Mouse (Mus musculus) lung, adult 18-20 months (tissue): ENCODE measurements around the gene Syt14.

ENCODE experiments used
- DNase-seq, 2 experiments: peaks; one replicate each; pipeline ENCODE4 v3.0.0; 2022; ENCODE audit warnings: mixed read lengths in 2 of 2

The Syt14 gene

DNA sequence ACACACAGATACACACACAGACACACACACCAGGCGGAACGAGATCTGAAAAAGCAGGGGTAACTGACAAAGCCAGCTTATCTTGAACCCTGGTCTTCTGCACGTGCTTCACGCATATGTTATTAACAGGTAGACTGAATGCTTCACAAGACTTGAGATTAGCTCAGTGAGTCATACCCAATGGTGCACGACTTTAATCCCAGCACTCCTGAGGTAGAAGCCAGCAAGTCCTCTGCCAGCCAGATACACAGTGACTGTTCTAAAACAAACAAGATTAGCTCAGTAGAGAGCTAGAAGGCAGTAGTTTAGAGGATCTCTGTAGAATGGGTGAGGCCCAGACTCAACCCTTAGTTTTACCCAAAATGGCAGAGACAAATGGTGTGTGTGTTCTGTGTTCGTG lies 175.3 kb downstream of the Syt14 start:
- DNase-seq, result no peak

DNA sequence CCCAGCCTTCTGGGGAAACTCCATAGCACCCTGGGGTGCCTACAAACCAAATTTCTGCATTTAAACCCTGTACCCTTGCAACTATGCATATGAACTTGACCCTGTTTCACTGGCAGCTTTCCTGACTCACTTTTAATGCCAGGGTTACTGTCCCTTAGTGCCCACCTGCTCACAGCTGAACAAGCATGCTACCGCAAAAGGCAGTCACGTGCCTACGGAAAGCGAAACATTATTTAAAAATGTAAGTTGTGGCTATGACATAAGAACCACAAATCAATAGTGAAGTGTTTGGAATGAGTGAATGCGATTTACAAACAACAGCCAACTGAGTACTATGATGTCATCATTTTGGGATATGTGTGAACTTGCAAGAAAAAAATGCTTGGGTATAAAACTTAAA lies 178.0 kb downstream of the Syt14 start:
- DNase-seq, result no peak

GRCm38 (mm10) chr1:192856931-192857330 lies 178.6 kb downstream of the Syt14 start:
- no peak for DNase-seq

- no peak for DNase-seq
These were observed 179.2 kb downstream of the Syt14 start for GRCm38 (mm10) chr1:192856411-192856810.

- peak; percentile 19 to 49 for DNase-seq
These were observed 179.9 kb downstream of the Syt14 start, which contains the start of gene Sertad4 for GRCm38 (mm10) chr1:192855474-192856230. TSS of gene Sertad4 (minus strand) at chr1:192855756.

DNA sequence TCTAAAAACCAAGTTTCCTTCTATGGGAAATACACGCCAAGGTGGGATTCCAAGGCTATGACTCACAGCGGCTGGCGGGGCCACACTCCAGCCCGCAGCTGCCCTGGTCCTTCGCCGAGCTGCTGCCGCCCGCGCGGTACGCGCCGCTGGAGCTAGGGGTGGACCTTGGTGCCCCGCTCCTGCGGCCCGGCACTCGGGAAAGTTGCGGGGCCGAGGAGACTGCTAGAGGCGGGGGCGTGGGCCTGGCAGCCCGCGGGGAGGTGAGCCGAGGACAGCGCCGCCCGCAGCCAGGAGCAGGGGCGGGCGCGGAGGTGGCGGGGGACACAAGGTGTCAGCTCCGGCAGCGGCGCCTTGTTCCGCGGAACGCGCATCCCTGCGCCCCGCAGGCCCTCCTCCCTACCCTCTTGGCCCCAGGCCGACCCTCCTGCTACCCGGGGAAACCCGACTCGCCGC lies 180.7 kb downstream of the Syt14 start:
- peak; percentile 37 to 46 for DNase-seq

- no peak for DNase-seq
These were observed 181.4 kb downstream of the Syt14 start for GRCm38 (mm10) chr1:192853988-192854818.

DNA sequence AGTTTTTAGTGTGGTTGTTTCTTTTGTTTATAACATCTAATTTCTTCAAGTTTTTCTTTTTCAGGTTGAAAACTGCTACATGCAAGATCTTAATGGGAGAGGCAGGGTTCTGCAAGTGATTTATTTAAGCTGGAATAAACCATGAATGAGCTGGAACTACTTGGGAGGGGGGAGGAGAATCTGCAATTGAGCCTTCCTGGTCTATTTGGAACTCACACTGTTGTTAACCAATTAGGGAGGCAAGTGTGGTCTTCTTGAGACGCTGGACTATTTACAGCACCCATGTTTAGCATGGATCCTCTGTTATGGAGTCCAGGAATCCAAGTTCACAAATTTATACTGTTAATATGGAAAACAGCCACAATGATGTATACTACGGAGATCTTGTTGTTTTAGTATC lies 182.1 kb downstream of the Syt14 start:
- DNase-seq, result no peak

DNA sequence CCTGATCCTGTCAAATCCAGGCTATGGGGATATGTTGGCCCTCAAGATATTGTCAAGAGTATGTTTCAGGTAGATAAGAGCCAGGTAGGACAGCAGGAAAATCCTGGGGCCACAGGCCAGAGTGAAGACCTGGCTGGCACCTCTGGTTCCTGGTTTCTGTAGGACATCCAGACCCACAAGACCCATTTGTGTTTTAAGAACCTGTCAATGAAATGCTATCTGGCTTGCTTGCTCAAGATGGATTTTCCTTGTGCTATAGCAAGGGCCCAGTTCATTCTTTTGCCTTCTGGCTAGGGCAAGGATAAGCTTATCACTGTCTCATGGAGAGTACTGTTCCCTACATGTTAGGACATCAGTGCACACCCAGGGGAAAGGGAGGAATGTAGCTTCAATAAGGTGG lies 183.5 kb downstream of the Syt14 start:
- DNase-seq, result no peak

- DNase-seq, result peak in 1 of 2 experiments; percentile 38
These were observed 183.9 kb downstream of the Syt14 start for GRCm38 (mm10) chr1:192851640-192852039.

DNA sequence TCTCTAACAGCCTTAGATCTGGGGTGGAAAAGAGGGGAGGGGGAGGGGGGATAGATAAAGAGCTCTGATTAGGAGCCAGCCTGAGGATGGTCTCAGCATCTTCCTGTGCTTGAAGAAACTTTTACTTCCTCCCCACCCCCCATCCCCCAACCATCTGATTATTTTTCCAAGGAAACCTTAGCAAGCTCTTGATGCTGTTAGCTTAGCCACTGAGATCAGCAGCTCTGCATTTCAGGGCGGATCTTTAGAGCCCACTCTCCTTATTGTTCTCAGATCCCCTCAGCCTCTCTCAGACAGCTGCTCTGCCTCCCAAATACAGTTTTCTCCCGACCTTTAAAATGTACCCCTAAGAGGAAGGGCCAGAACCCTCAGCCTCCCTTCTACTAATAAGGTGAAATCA lies 184.4 kb downstream of the Syt14 start:
- no peak for DNase-seq

DNA sequence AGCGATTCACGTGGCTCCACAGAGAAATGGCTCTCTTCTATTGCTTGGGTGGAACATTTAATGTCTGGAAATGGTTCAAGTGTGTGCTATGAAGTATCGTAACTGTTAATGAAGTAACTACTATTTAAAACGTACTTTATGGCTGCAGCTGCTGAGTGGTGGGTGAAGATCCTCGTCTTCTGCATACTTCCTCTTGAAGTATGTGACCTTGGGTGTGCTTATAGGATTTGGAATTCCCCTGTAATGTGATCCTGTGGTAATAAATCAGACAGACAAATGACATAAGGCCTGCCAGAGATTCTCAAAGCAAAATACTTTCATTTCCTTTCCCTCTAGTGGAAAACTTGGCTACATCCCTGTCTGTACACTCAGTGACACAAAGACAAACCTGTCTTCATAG lies 186.0 kb downstream of the Syt14 start:
- DNase-seq, result no peak

DNA sequence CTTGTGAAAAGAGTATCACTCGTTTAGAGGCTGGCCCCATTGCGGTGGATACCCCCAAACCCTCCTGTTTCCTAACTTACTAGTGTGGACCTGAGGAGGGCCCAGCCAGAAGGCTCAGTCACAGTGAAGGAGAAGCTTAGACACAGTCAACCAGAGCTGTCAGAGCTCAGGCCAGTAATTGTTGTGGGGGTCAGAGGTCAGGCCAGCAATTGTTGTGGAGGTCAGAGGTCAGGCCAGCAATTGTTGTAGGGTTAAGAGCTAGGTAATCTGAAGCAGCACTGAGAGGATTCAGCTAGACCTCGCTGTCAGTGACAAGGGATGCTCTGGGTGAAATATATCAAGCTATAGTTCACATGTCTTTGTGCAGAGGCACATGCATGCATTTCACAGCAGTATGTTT lies 188.3 kb downstream of the Syt14 start:
- no peak for DNase-seq
